ENCODE assay signal across 8 mouse cellular contexts in the genomic region with DNA sequence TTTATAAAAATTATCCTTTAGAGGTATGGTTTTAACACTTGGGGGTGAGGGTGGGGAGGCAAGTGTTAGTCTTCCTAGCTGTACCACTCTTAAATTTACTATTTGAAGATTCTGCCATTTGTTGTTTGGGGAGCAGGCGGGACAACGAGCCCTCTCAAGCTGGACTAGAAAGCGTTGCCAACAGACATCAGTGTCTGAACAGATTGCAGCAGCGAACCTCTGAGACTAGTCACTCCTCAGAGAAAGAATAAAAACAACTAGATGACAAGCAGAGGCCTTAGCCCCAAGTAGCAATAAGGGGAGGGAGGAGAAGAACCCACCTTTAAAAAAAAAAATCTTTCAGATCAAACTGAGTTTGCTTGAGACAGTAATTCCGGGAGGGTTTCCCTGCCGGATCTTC. TPM values are rescaled to one million over a fixed set of nuclear protein-coding genes. Genes with fewer than 3 reads are reported as not detected.
DNase-seq lines count a peak whose midpoint lies in the region; ATAC-seq and TF ChIP-seq lines count a peak whose summit lies in the region.

No protein-coding gene starts in this region.

- no peaks in the 10 kb centered on the region for H3K27me3 ChIP-seq in kidney, embryonic 14.5 days (ENCODE audit: control insufficient read depth, insufficient read depth, low read length)
- no peaks in the 10 kb centered on the region for H3K27me3 ChIP-seq in MEL (ENCODE audit: control insufficient read depth in 1 of 2, insufficient read depth in 2 of 2, low read length in 2 of 2)
- no peaks in the 10 kb centered on the region for H3K27me3 ChIP-seq in heart, embryonic 12.5 days (replicated peaks)
- H3K27me3 ChIP-seq in limb, embryonic 15.5 days: no peaks in the 10 kb centered on the region

- WGBS in kidney, embryonic 14.5 days: 30% methylated on average over 6 of the region's 6 CpGs
- WGBS in heart, embryonic 12.5 days: 30% methylated on average over 6 of the region's 6 CpGs
- WGBS in limb, embryonic 15.5 days: 54% methylated on average over 6 of the region's 6 CpGs

- TF ChIP-seq CTCF in MEL (IDR thresholded peaks at IDR 0.05 in 2 of 3, conservative IDR thresholded peaks at IDR 0.05 in 1 of 3; ENCODE audit: control insufficient read depth in 1 of 3, insufficient read depth in 1 of 3, low read depth in 2 of 3, low read length in 3 of 3, poor library complexity in 1 of 3, severe bottlenecking in 1 of 3): no peak

- no peak for TF ChIP-seq EP300 in MEL (IDR thresholded peaks at IDR 0.05; ENCODE audit: low read depth in 1 of 2, low read length in 2 of 2)

- no peak overlapping the region for H3K9ac ChIP-seq in kidney, embryonic 14.5 days (ENCODE audit: low read depth, low read length)
- H3K9ac ChIP-seq in MEL (ENCODE audit: control insufficient read depth, low read depth, low read length, poor library complexity, severe bottlenecking): peak overlapping the region; percentile 55
- peak overlapping the region; percentile 73 for H3K9ac ChIP-seq in heart, embryonic 12.5 days
- H3K9ac ChIP-seq in limb, embryonic 15.5 days: 0 out of 2 replicates have a peak overlapping the region, but pooled peaks have one; percentile 21

- no peak overlapping the region for H3K27ac ChIP-seq in kidney, embryonic 14.5 days (ENCODE audit: low read depth, low read length)
- H3K27ac ChIP-seq in MEL (ENCODE audit: control insufficient read depth, low read depth, low read length): no peak overlapping the region
- 0 out of 2 replicates have a peak overlapping the region, but pooled peaks have one; percentile 71 for H3K27ac ChIP-seq in heart, embryonic 12.5 days (ENCODE audit: poor library complexity, severe bottlenecking)
- H3K27ac ChIP-seq in limb, embryonic 15.5 days: no peak overlapping the region

- H3K4me2 ChIP-seq in kidney, embryonic 14.5 days (replicated peaks; ENCODE audit: low read depth, low read length): peak overlapping the region; percentile 65
- H3K4me2 ChIP-seq in heart, embryonic 12.5 days: peak overlapping the region; percentile 90
- peak overlapping the region; percentile 56 for H3K4me2 ChIP-seq in limb, embryonic 15.5 days

- TF ChIP-seq POLR2A in MEL (IDR thresholded peaks at IDR 0.05; ENCODE audit: control insufficient read depth in 1 of 2, insufficient read depth in 1 of 2, low read depth in 1 of 2, low read length in 2 of 2, poor library complexity in 1 of 2): no peak

- no peak for DNase-seq in kidney, postnatal 4 days
- DNase-seq in MEL (ENCODE audit: low read depth, low spot score): no peak
- DNase-seq in urinary bladder, postnatal 14 days (ENCODE audit: low spot score): no peak
- no peak for DNase-seq in layer of hippocampus, postnatal 25 days (ENCODE audit: extremely low spot score in 1 of 2, low spot score in 1 of 2)
- no peak for DNase-seq in adrenal gland, adult 18-20 months (ENCODE audit: low spot score in 2 of 2)

- no peaks in the 10 kb centered on the region for H3K79me2 ChIP-seq in MEL (ENCODE audit: control insufficient read depth, insufficient read depth, low read length, poor library complexity)

- no peak for TF ChIP-seq RAD21 in MEL (IDR thresholded peaks at IDR 0.05; ENCODE audit: low read depth, low read length)

- H3K36me3 ChIP-seq in kidney, embryonic 14.5 days (ENCODE audit: control insufficient read depth, insufficient read depth, low read length): no peaks in the 10 kb centered on the region
- peaks cover 0 to 10% of the 10 kb centered on the region in 2 experiments; a peak in 2 of 4 replicates for H3K36me3 ChIP-seq in MEL (ENCODE audit: control insufficient read depth in 1 of 2, insufficient read depth in 2 of 2, low read length in 2 of 2)
- H3K36me3 ChIP-seq in heart, embryonic 12.5 days: no peaks in the 10 kb centered on the region; the same call in 1 of the 2 replicates
- H3K36me3 ChIP-seq in limb, embryonic 15.5 days: no peaks in the 10 kb centered on the region

- H3K9me3 ChIP-seq in kidney, embryonic 14.5 days (ENCODE audit: control insufficient read depth, low read length): no peaks in the 10 kb centered on the region
- H3K9me3 ChIP-seq in MEL (replicated peaks; ENCODE audit: insufficient read depth, low read length): no peaks in the 10 kb centered on the region
- H3K9me3 ChIP-seq in heart, embryonic 12.5 days (replicated peaks): no peaks in the 10 kb centered on the region
- H3K9me3 ChIP-seq in limb, embryonic 15.5 days: no peaks in the 10 kb centered on the region

- H3K4me3 ChIP-seq in kidney, embryonic 14.5 days (ENCODE audit: low read length): peak overlapping the region; percentile 44
- H3K4me3 ChIP-seq in MEL (ENCODE audit: control insufficient read depth in 1 of 2, insufficient read depth in 1 of 2, low read depth in 2 of 2, low read length in 2 of 2): peak overlapping the region; percentile 67 to 76
- H3K4me3 ChIP-seq in heart, embryonic 12.5 days: peak overlapping the region; percentile 63
- peak overlapping the region; percentile 42 for H3K4me3 ChIP-seq in limb, embryonic 15.5 days

- H3K4me1 ChIP-seq in kidney, embryonic 14.5 days (ENCODE audit: control insufficient read depth, insufficient read depth, low read length): peaks cover 6% of the 10 kb centered on the region; the same call in 1 of the 2 replicates
- H3K4me1 ChIP-seq in MEL (ENCODE audit: control insufficient read depth in 1 of 2, insufficient read depth in 2 of 2, low read length in 2 of 2): peaks cover 2 to 11% of the 10 kb centered on the region in 2 experiments
- peaks cover 8% of the 10 kb centered on the region for H3K4me1 ChIP-seq in heart, embryonic 12.5 days (replicated peaks)
- H3K4me1 ChIP-seq in limb, embryonic 15.5 days: peaks cover 9% of the 10 kb centered on the region

- ATAC-seq in kidney, embryonic 14.5 days (ENCODE audit: low FRiP score, low TSS enrichment): no peak
- ATAC-seq in heart, embryonic 12.5 days (ENCODE audit: insufficient number of reproducible peaks, low FRiP score): no peak
- ATAC-seq in limb, embryonic 15.5 days (ENCODE audit: insufficient number of reproducible peaks, low FRiP score, low TSS enrichment, low read depth): no peak

TF ChIP-seq in MEL, 35 proteins besides CTCF, POLR2A, EP300 and RAD21:
- TF ChIP-seq CHD1 (IDR thresholded peaks at IDR 0.05; ENCODE audit: low read depth, low read length) (no peak), NELFE (IDR thresholded peaks at IDR 0.05; ENCODE audit: low read depth, low read length) (no peak), CHD2 (IDR thresholded peaks at IDR 0.05; ENCODE audit: low read length) (no peak), ELF1 (IDR thresholded peaks at IDR 0.05; ENCODE audit: low read depth, low read length) (no peak), NRF1 (IDR thresholded peaks at IDR 0.05; ENCODE audit: insufficient read depth, low read depth, low read length, poor library complexity, severe bottlenecking) (no peak), POLR2AphosphoS5 (IDR thresholded peaks at IDR 0.05; ENCODE audit: borderline replicate concordance, low read depth, low read length) (no peak), POLR2AphosphoS2 (IDR thresholded peaks at IDR 0.05; ENCODE audit: low read length) (no peak), GATA1 (IDR thresholded peaks at IDR 0.05; ENCODE audit: low read depth, low read length) (no peak)
TF ChIP-seq in MEL: peak in this region for 0.

RNA-seq across cellular contexts. Expression of gene Pon3, which starts 0.8 kb away (rescaled TPM):
- 10.3 and 13.3 TPM in 2 replicates for polyA plus RNA-seq in kidney, embryonic 14.5 days (2014; fragmentation: Nextera tagmentation; extraction: Ambion mirVana)
- total RNA-seq in MEL (2012; rRNA removed): 2.9 and 3.1 TPM in 2 replicates
- 1 to 10 TPM in 1 of 2 experiments, not detected in 1; 5.9 TPM for polyA plus RNA-seq in MEL (2012; ENCODE audit: insufficient read depth in 1 of 2, insufficient read length in 2 of 2, low read depth in 1 of 2, low replicate concordance in 2 of 2, missing spikeins in 1 of 2)
- polyA plus RNA-seq in heart, embryonic 12.5 days (2016; fragmentation: Nextera tagmentation; extraction: Ambion mirVana): 35.5 and 38.5 TPM in 2 replicates
- 10.1 and 11.8 TPM in 2 replicates for polyA plus RNA-seq in limb, embryonic 15.5 days (2015; fragmentation: Nextera tagmentation; extraction: Ambion mirVana)
- 1 to 10 TPM; 1.5 to 2.8 TPM for total RNA-seq in layer of hippocampus, postnatal 25 days (2021)
- total RNA-seq in adrenal gland, adult 18-20 months (2021): 100 to 1,000 TPM in 1 of 2 experiments, 10 to 100 TPM in 1; 82.2 to 149 TPM

RNA-seq across cellular contexts. Expression of gene Pon2, which starts 43.0 kb away (rescaled TPM):
- polyA plus RNA-seq in kidney, embryonic 14.5 days (2014; fragmentation: Nextera tagmentation; extraction: Ambion mirVana): 23.8 and 32.6 TPM in 2 replicates
- total RNA-seq in MEL (2012; rRNA removed): 9.6 and 14.4 TPM in 2 replicates
- polyA plus RNA-seq in MEL (2012; ENCODE audit: insufficient read depth in 1 of 2, insufficient read length in 2 of 2, low read depth in 1 of 2, low replicate concordance in 2 of 2, missing spikeins in 1 of 2): 10 to 100 TPM in 1 of 2 experiments, not detected in 1; 21.2 TPM
- polyA plus RNA-seq in heart, embryonic 12.5 days (2016; fragmentation: Nextera tagmentation; extraction: Ambion mirVana): 38.5 and 39.9 TPM in 2 replicates
- 57.7 and 58.2 TPM in 2 replicates for polyA plus RNA-seq in limb, embryonic 15.5 days (2015; fragmentation: Nextera tagmentation; extraction: Ambion mirVana)
- total RNA-seq in layer of hippocampus, postnatal 25 days (2021): 10 to 100 TPM; 21.4 to 22.1 TPM
- total RNA-seq in adrenal gland, adult 18-20 months (2021): 10 to 100 TPM; 29.0 to 43.8 TPM
